Mouse (Mus musculus): ENCODE results near the gene A930004D18Rik. TPM values are rescaled to one million over a fixed set of nuclear protein-coding genes. Genes with fewer than 3 reads are reported as not detected.

The A930004D18Rik gene
- total RNA-seq, 1 experiment: 6.2 TPM

GRCm38 (mm10) chr2:18028140-18029021 lies 9.2 kb downstream of the A930004D18Rik start:
- peak; percentile 60 for DNase-seq (ENCODE audit: low read depth, low spot score)
- Histone ChIP-seq H3K4me3 (ENCODE audit: insufficient read depth in 1 of 2, low read depth in 1 of 2, low read length in 2 of 2, poor library complexity in 1 of 2, severe bottlenecking in 1 of 2) (peak overlapping the region; percentile 63 to 76), H3K4me1 (ENCODE audit: control insufficient read depth in 2 of 2, insufficient read depth in 2 of 2, low read length in 2 of 2, poor library complexity in 1 of 2) (peaks cover 3 to 7% of the 10 kb centered on the region in 2 experiments), H3K27ac (ENCODE audit: insufficient read depth, low read depth, low read length, poor library complexity, severe bottlenecking) (peak overlapping the region; percentile 78), H3K36me3 (ENCODE audit: control insufficient read depth, insufficient read depth, low read length, poor library complexity, severe bottlenecking) (no peaks in the 10 kb centered on the region), H3K9me3 (ENCODE audit: control insufficient read depth, insufficient read depth, low read depth, low read length) (no peaks in the 10 kb centered on the region), H3K9ac (ENCODE audit: insufficient read depth, low read depth, low read length, poor library complexity, severe bottlenecking) (peak overlapping the region; percentile 82)
- in situ Hi-C loops (cut with MboI; ENCODE audit: low sequenced_read_pairs in 2 of 2, unreplicated experiment in 2 of 2): loop anchor here in 1 of 2 experiments (25.0 kb wide), 1 partner anchor 1409 kb away; the partner anchor contains the start of gene Ptf1a
- peak; percentile 29; the same call in 1 of the 2 replicates for TF ChIP-seq HCFC1 (IDR thresholded peaks at IDR 0.05; ENCODE audit: borderline replicate concordance, insufficient read depth, low read length)
- no peak for TF ChIP-seq ZC3H11A (IDR thresholded peaks at IDR 0.05; ENCODE audit: borderline replicate concordance, low read depth, low read length)

GRCm38 (mm10) chr2:18027448-18028139 lies 9.9 kb downstream of the A930004D18Rik start:
- H3K36me3 ChIP-seq (ENCODE audit: control insufficient read depth, insufficient read depth, low read length, poor library complexity, severe bottlenecking): no peaks in the 10 kb centered on the region
- peak overlapping the region; percentile 82 for H3K9ac ChIP-seq (ENCODE audit: insufficient read depth, low read depth, low read length, poor library complexity, severe bottlenecking)
- peak overlapping the region; percentile 78 for H3K27ac ChIP-seq (ENCODE audit: insufficient read depth, low read depth, low read length, poor library complexity, severe bottlenecking)
- DNase-seq (ENCODE audit: low read depth, low spot score): peak; percentile 96
- in situ Hi-C loops (cut with MboI; ENCODE audit: low sequenced_read_pairs in 2 of 2, unreplicated experiment in 2 of 2): loop anchor here in 1 of 2 experiments (25.0 kb wide), 1 partner anchor 1410 kb away; the partner anchor contains the start of gene Ptf1a
- H3K4me3 ChIP-seq (ENCODE audit: insufficient read depth in 1 of 2, low read depth in 1 of 2, low read length in 2 of 2, poor library complexity in 1 of 2, severe bottlenecking in 1 of 2): peak overlapping the region; percentile 63 to 76
- peak; percentile 92 for TF ChIP-seq ZC3H11A (IDR thresholded peaks at IDR 0.05; ENCODE audit: borderline replicate concordance, low read depth, low read length)
- TF ChIP-seq HCFC1 (IDR thresholded peaks at IDR 0.05; ENCODE audit: borderline replicate concordance, insufficient read depth, low read length): peak; percentile 67
- TF ChIP-seq CHD2 (IDR thresholded peaks at IDR 0.05; ENCODE audit: low read depth, low read length): no peak
- H3K4me1 ChIP-seq (ENCODE audit: control insufficient read depth in 2 of 2, insufficient read depth in 2 of 2, low read length in 2 of 2, poor library complexity in 1 of 2): peaks cover 2 to 3% of the 10 kb centered on the region in 2 experiments
- H3K9me3 ChIP-seq (ENCODE audit: control insufficient read depth, insufficient read depth, low read depth, low read length): no peaks in the 10 kb centered on the region

GRCm38 (mm10) chr2:18026116-18026947 lies 11.2 kb downstream of the A930004D18Rik start:
- Histone ChIP-seq H3K27ac (ENCODE audit: insufficient read depth, low read depth, low read length, poor library complexity, severe bottlenecking) (peak overlapping the region; percentile 78; the same call in 1 of the 2 replicates), H3K9ac (ENCODE audit: insufficient read depth, low read depth, low read length, poor library complexity, severe bottlenecking) (peak overlapping the region; percentile 68), H3K9me3 (ENCODE audit: control insufficient read depth, insufficient read depth, low read depth, low read length) (no peaks in the 10 kb centered on the region), H3K36me3 (ENCODE audit: control insufficient read depth, insufficient read depth, low read length, poor library complexity, severe bottlenecking) (no peaks in the 10 kb centered on the region), H3K4me3 (ENCODE audit: insufficient read depth in 1 of 2, low read depth in 1 of 2, low read length in 2 of 2, poor library complexity in 1 of 2, severe bottlenecking in 1 of 2) (peak overlapping the region; percentile 48 to 67), H3K4me1 (ENCODE audit: control insufficient read depth in 2 of 2, insufficient read depth in 2 of 2, low read length in 2 of 2, poor library complexity in 1 of 2) (peaks cover 0 to 3% of the 10 kb centered on the region in 2 experiments; a peak in 2 of 4 replicates)
- in situ Hi-C loops (cut with MboI; ENCODE audit: low sequenced_read_pairs in 2 of 2, unreplicated experiment in 2 of 2): loop anchor here in 1 of 2 experiments (25.0 kb wide), 1 partner anchor 1411 kb away; the partner anchor contains the start of gene Ptf1a
- DNase-seq (ENCODE audit: low read depth, low spot score): peak; percentile 34
- TF ChIP-seq ZNF384 (IDR thresholded peaks at IDR 0.05; ENCODE audit: low read depth, low read length): no peak
- TF ChIP-seq ZC3H11A (IDR thresholded peaks at IDR 0.05; ENCODE audit: borderline replicate concordance, low read depth, low read length): no peak
- TF ChIP-seq HCFC1 (IDR thresholded peaks at IDR 0.05; ENCODE audit: borderline replicate concordance, insufficient read depth, low read length): no peak

- TF ChIP-seq CHD2 (IDR thresholded peaks at IDR 0.05; ENCODE audit: low read depth, low read length) (no peak), MAFK (IDR thresholded peaks at IDR 0.05; ENCODE audit: insufficient read depth, low read depth, low read length) (no peak), HCFC1 (IDR thresholded peaks at IDR 0.05; ENCODE audit: borderline replicate concordance, insufficient read depth, low read length) (no peak), ZNF384 (IDR thresholded peaks at IDR 0.05; ENCODE audit: low read depth, low read length) (no peak), ZC3H11A (IDR thresholded peaks at IDR 0.05; ENCODE audit: borderline replicate concordance, low read depth, low read length) (no peak)
Measured at GRCm38 (mm10) chr2:18025781-18026115, 11.8 kb downstream of the A930004D18Rik start.

More at GRCm38 (mm10) chr2:18025781-18026115, 11.8 kb downstream of the A930004D18Rik start:
- in situ Hi-C loops (cut with MboI; ENCODE audit: low sequenced_read_pairs in 2 of 2, unreplicated experiment in 2 of 2): loop anchor here in 1 of 2 experiments (25.0 kb wide), 1 partner anchor 1412 kb away; the partner anchor contains the start of gene Ptf1a
- Histone ChIP-seq H3K36me3 (ENCODE audit: control insufficient read depth, insufficient read depth, low read length, poor library complexity, severe bottlenecking) (no peaks in the 10 kb centered on the region), H3K9me3 (ENCODE audit: control insufficient read depth, insufficient read depth, low read depth, low read length) (no peaks in the 10 kb centered on the region), H3K27ac (ENCODE audit: insufficient read depth, low read depth, low read length, poor library complexity, severe bottlenecking) (peak overlapping the region; percentile 78; the same call in 1 of the 2 replicates), H3K4me3 (ENCODE audit: insufficient read depth in 1 of 2, low read depth in 1 of 2, low read length in 2 of 2, poor library complexity in 1 of 2, severe bottlenecking in 1 of 2) (peak overlapping the region; percentile 48 to 67), H3K4me1 (ENCODE audit: control insufficient read depth in 2 of 2, insufficient read depth in 2 of 2, low read length in 2 of 2, poor library complexity in 1 of 2) (peaks cover 0 to 3% of the 10 kb centered on the region in 2 experiments; a peak in 2 of 4 replicates), H3K9ac (ENCODE audit: insufficient read depth, low read depth, low read length, poor library complexity, severe bottlenecking) (peak overlapping the region; percentile 68; the same call in 1 of the 2 replicates)
- DNase-seq (ENCODE audit: low read depth, low spot score): no peak
